Mouse (Mus musculus) heart, embryonic 12.5 days (tissue): ENCODE measurements around the gene Ninl. TPM values are rescaled to one million over a fixed set of nuclear protein-coding genes. Genes with fewer than 3 reads are reported as not detected.

Source experiments
- ATAC-seq: fragments of 200-750 bp; cut with Nextera tagmentation; 2 replicates; pipeline ENCODE4 v1.8.0; 2017; ENCODE audit warnings: moderate TSS enrichment, moderate library complexity; ENCODE audit not compliant: insufficient number of reproducible peaks, low FRiP score
- H3K27ac ChIP-seq: fragments of 300-500 bp; sonication (generic); 2 replicates; pipeline ENCODE4 v1.5.1; 2016; ENCODE audit warnings: mild to moderate bottlenecking, moderate library complexity; ENCODE audit not compliant: poor library complexity, severe bottlenecking
- H3K27me3 ChIP-seq: fragments of 300-500 bp; sonication (generic); replicated peaks from 2 replicates; pipeline ENCODE4 v1.6.1; 2016; ENCODE audit warnings: mild to moderate bottlenecking, moderate library complexity
- H3K36me3 ChIP-seq: fragments of 300-500 bp; sonication (generic); 2 replicates; pipeline ENCODE4 v1.6.1; 2016; ENCODE audit warnings: mild to moderate bottlenecking, moderate library complexity
- H3K4me1 ChIP-seq: fragments of 300-500 bp; sonication (generic); replicated peaks from 2 replicates; pipeline ENCODE4 v1.6.1; 2016; ENCODE audit warnings: mild to moderate bottlenecking
- H3K4me2 ChIP-seq: fragments of 300-500 bp; sonication (generic); 2 replicates; pipeline ENCODE4 v1.6.1; 2016; ENCODE audit warnings: mild to moderate bottlenecking, moderate library complexity
- H3K4me3 ChIP-seq: fragments of 300-500 bp; sonication (generic); 2 replicates; pipeline ENCODE4 v1.5.1; 2016; ENCODE audit warnings: mild to moderate bottlenecking
- H3K9ac ChIP-seq: fragments of 300-500 bp; sonication (generic); 2 replicates; pipeline ENCODE4 v1.6.1; 2016; ENCODE audit warnings: mild to moderate bottlenecking, moderate library complexity
- H3K9me3 ChIP-seq: fragments of 300-500 bp; sonication (generic); replicated peaks from 2 replicates; pipeline ENCODE4 v1.6.1; 2016; ENCODE audit warnings: mild to moderate bottlenecking, moderate library complexity
- WGBS: fragments of 180-500 bp; shearing (Covaris S2); methylation state at CpG from one replicate; pipeline ENCODE4 v1.1.7; 2016; 5-methylcytosine and 5-hydroxymethylcytosine counted together
- polyA plus RNA-seq: library from polyadenylated mRNA; unstranded; fragments of >200 nt; fragmentation: Nextera tagmentation; extraction: Ambion mirVana; gene quantifications from 2 replicates; pipeline ENCODE4 v1.2.1, GENCODE M21; 2016

The Ninl gene
- polyA plus RNA-seq, 1 experiment from 2014 or later: 8.4 TPM

- Histone ChIP-seq H3K9ac (no peak overlapping the region), H3K4me2 (no peak overlapping the region), H3K27ac (no peak overlapping the region), H3K36me3 (no peaks in the 10 kb centered on the region), H3K27me3 (0 out of 2 replicates have a peak, but pooled peaks cover 5% of the 10 kb centered on the region), H3K4me3 (no peak overlapping the region), H3K9me3 (no peaks in the 10 kb centered on the region), H3K4me1 (peaks cover 16% of the 10 kb centered on the region)
- 49% methylated on average over 1 of the region's 1 CpGs for WGBS
- no peak for ATAC-seq
Measured at GRCm38 (mm10) chr2:151011273-151011672, 27.9 kb downstream of the Ninl start.

GRCm38 (mm10) chr2:151009515-151010085 lies 29.6 kb downstream of the Ninl start:
- Histone ChIP-seq H3K27me3 (0 out of 2 replicates have a peak, but pooled peaks cover 5% of the 10 kb centered on the region), H3K4me2 (peak overlapping the region; percentile 85), H3K9ac (peak overlapping the region; percentile 73), H3K4me3 (peak overlapping the region; percentile 61), H3K36me3 (no peaks in the 10 kb centered on the region), H3K27ac (no peak overlapping the region), H3K4me1 (peaks cover 24% of the 10 kb centered on the region), H3K9me3 (no peaks in the 10 kb centered on the region)
- 67% methylated on average over 1 of the region's 1 CpGs for WGBS
- peak; percentile 31; the same call in 1 of the 2 replicates for ATAC-seq

GRCm38 (mm10) chr2:151008939-151009509 lies 30.2 kb downstream of the Ninl start:
- ATAC-seq: peak; percentile 92
- H3K36me3 ChIP-seq: no peaks in the 10 kb centered on the region
- H3K9me3 ChIP-seq: no peaks in the 10 kb centered on the region
- 0% methylated on average over 57 of the region's 57 CpGs for WGBS
- peaks cover 29% of the 10 kb centered on the region for H3K4me1 ChIP-seq
- H3K27me3 ChIP-seq: 0 out of 2 replicates have a peak, but pooled peaks cover 5% of the 10 kb centered on the region
- peak overlapping the region; percentile 85 for H3K4me2 ChIP-seq
- peak overlapping the region; percentile 73 for H3K9ac ChIP-seq
- peak overlapping the region; percentile 23; the same call in 1 of the 2 replicates for H3K27ac ChIP-seq
- peak overlapping the region; percentile 61 for H3K4me3 ChIP-seq

- peak overlapping the region; percentile 85 for H3K4me2 ChIP-seq
- peak overlapping the region; percentile 73 for H3K9ac ChIP-seq
- peak overlapping the region; percentile 61 for H3K4me3 ChIP-seq
- peaks cover 34% of the 10 kb centered on the region for H3K4me1 ChIP-seq
- peak; percentile 24; the same call in 1 of the 2 replicates for ATAC-seq
- H3K9me3 ChIP-seq: no peaks in the 10 kb centered on the region
- H3K27me3 ChIP-seq: 0 out of 2 replicates have a peak, but pooled peaks cover 5% of the 10 kb centered on the region
- H3K36me3 ChIP-seq: no peaks in the 10 kb centered on the region
- WGBS: under 1% methylated on average over 21 of the region's 21 CpGs
- H3K27ac ChIP-seq: no peak overlapping the region
Measured at GRCm38 (mm10) chr2:151008517-151008932, 30.7 kb downstream of the Ninl start.

- no peak for ATAC-seq
- no peaks in the 10 kb centered on the region for H3K9me3 ChIP-seq
- peak overlapping the region; percentile 73 for H3K9ac ChIP-seq
- no peak overlapping the region for H3K27ac ChIP-seq
- H3K36me3 ChIP-seq: no peaks in the 10 kb centered on the region
- H3K4me1 ChIP-seq: peaks cover 34% of the 10 kb centered on the region
- H3K27me3 ChIP-seq: 0 out of 2 replicates have a peak, but pooled peaks cover 5% of the 10 kb centered on the region
- 41% methylated on average over 6 of the region's 6 CpGs for WGBS
- peak overlapping the region; percentile 61 for H3K4me3 ChIP-seq
- peak overlapping the region; percentile 85 for H3K4me2 ChIP-seq
Measured at GRCm38 (mm10) chr2:151008006-151008405, 31.2 kb downstream of the Ninl start.

GRCm38 (mm10) chr2:151006281-151006945 lies 32.8 kb downstream of the Ninl start:
- no peak for ATAC-seq
- Histone ChIP-seq H3K4me3 (no peak overlapping the region), H3K9ac (no peak overlapping the region), H3K4me2 (no peak overlapping the region), H3K36me3 (no peaks in the 10 kb centered on the region), H3K9me3 (no peaks in the 10 kb centered on the region), H3K27ac (no peak overlapping the region), H3K27me3 (0 out of 2 replicates have a peak, but pooled peaks cover 5% of the 10 kb centered on the region), H3K4me1 (peaks cover 43% of the 10 kb centered on the region)
- 76% methylated on average over 5 of the region's 5 CpGs for WGBS

GRCm38 (mm10) chr2:151004390-151004789 lies 34.8 kb downstream of the Ninl start:
- Histone ChIP-seq H3K36me3 (no peaks in the 10 kb centered on the region), H3K4me1 (peaks cover 41% of the 10 kb centered on the region), H3K9ac (no peak overlapping the region), H3K27me3 (0 out of 2 replicates have a peak, but pooled peaks cover 5% of the 10 kb centered on the region), H3K9me3 (no peaks in the 10 kb centered on the region), H3K4me2 (no peak overlapping the region), H3K4me3 (no peak overlapping the region), H3K27ac (peak overlapping the region; percentile 18; the same call in 1 of the 2 replicates)
- 66% methylated on average over 10 of the region's 10 CpGs for whole genome bisulfite sequencing
- ATAC-seq: no peak

GRCm38 (mm10) chr2:151003796-151004195 lies 35.4 kb downstream of the Ninl start:
- no peak overlapping the region for H3K9ac ChIP-seq
- no peak overlapping the region for H3K4me3 ChIP-seq
- H3K4me2 ChIP-seq: no peak overlapping the region
- H3K27me3 ChIP-seq: 0 out of 2 replicates have a peak, but pooled peaks cover 5% of the 10 kb centered on the region
- H3K4me1 ChIP-seq: peaks cover 45% of the 10 kb centered on the region
- no peaks in the 10 kb centered on the region for H3K9me3 ChIP-seq
- peak overlapping the region; percentile 18; the same call in 1 of the 2 replicates for H3K27ac ChIP-seq
- no peak for ATAC-seq
- 62% methylated on average over 6 of the region's 6 CpGs for WGBS
- no peaks in the 10 kb centered on the region for H3K36me3 ChIP-seq

- ATAC-seq: no peak
- Histone ChIP-seq H3K36me3 (no peaks in the 10 kb centered on the region), H3K4me2 (no peak overlapping the region), H3K9me3 (no peaks in the 10 kb centered on the region), H3K9ac (no peak overlapping the region), H3K27ac (no peak overlapping the region), H3K4me3 (no peak overlapping the region), H3K4me1 (peaks cover 48% of the 10 kb centered on the region), H3K27me3 (no peaks in the 10 kb centered on the region)
- WGBS: 61% methylated on average over 5 of the region's 5 CpGs
Measured at GRCm38 (mm10) chr2:151001619-151002175, 37.5 kb downstream of the Ninl start.

- no peak overlapping the region for H3K4me2 ChIP-seq
- H3K9me3 ChIP-seq: no peaks in the 10 kb centered on the region
- H3K27me3 ChIP-seq: no peaks in the 10 kb centered on the region
- peaks cover 41% of the 10 kb centered on the region for H3K4me1 ChIP-seq
- no peak overlapping the region for H3K27ac ChIP-seq
- 56% methylated on average over 7 of the region's 7 CpGs for WGBS
- no peak overlapping the region for H3K9ac ChIP-seq
- no peak overlapping the region for H3K4me3 ChIP-seq
- no peaks in the 10 kb centered on the region for H3K36me3 ChIP-seq
- no peak for ATAC-seq
Measured at GRCm38 (mm10) chr2:151000402-151001178, 38.6 kb downstream of the Ninl start.
